Mouse (Mus musculus): ENCODE measurements around the gene Ufc1.

The Ufc1 gene

GRCm38 (mm10) chr1:171287136-171288081, 7.4 kb downstream of the Ufc1 start, which contains the start of gene Usp21:
Gene Usp21 (minus strand): TSS chr1:171287991.
- DNase-seq (ENCODE audit: low spot score in 2 of 2) = peak; percentile 90

- no peak for DNase-seq (ENCODE audit: low spot score in 2 of 2)
These were observed 8.3 kb downstream of the Ufc1 start for GRCm38 (mm10) chr1:171286517-171286916.

DNA sequence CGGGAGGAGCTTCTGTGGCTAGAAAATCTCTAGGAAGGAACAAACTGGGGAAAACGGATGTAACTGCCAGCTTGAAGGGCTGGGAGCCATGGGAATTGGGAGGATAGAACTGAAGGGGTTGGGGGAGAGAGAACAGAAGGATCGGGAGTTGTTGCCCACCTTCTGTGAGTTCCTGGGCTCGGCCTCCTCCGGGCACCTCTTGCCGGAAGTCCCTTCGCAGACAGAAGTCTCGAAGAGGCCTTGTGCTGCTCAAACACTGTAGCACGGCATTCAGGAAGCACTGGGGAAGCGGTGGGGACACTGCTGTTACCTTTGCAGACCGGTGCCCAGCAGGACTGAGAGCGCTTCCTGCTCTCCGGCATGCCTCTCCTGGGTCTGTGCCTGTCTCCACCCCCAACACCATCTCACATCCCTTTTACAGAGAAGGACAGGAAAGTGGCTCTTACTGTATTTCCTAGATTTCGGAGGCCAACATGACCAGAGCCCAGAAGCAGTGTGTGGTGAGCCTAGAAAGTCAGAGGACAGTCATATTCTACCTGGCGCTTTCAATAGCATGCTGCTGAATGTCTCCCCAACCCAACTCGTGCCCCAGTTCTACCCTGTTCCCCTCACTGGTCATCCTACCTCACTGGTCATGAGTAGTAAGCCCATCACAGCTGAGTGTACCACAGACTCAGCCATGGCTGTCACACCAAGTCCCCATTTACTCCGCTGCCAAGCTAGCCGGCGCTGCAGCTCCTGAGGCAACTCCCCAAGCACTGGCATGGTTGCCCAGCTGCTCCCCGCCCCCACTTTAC, 9.5 kb downstream of the Ufc1 start:
- DNase-seq (ENCODE audit: low spot score in 2 of 2) = no peak

DNA sequence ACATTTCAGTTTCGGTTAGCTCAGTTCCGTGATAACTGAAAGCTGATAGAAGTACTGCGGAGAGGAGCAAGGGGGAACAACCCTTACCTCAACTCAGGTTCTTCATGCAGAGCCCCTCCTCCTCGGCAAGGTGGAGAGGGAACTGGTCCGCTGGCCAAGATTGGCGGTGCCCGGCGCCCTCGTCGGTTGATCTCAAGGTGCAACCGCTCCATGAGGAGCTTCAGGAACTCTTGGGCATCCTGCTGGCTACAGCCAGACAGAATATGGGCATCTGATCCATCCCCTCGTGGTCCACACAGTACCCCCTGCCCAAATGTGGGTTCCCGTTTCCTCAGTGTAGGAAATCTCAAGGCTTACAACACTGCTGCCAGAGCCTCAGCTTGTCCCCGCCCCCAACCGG, 10.3 kb downstream of the Ufc1 start:
- no peak for DNase-seq (ENCODE audit: low spot score in 2 of 2)

GRCm38 (mm10) chr1:171283188-171284160, 11.3 kb downstream of the Ufc1 start:
- DNase-seq (ENCODE audit: low spot score in 2 of 2) = no peak

GRCm38 (mm10) chr1:171282086-171282805, 12.6 kb downstream of the Ufc1 start:
- DNase-seq (ENCODE audit: low spot score in 2 of 2) = no peak

GRCm38 (mm10) chr1:171281528-171281923, 13.3 kb downstream of the Ufc1 start:
- peak; percentile 66 to 81 for DNase-seq (ENCODE audit: low spot score in 2 of 2)

- DNase-seq (ENCODE audit: low spot score in 2 of 2) = peak; percentile 87 to 90
These were observed 13.8 kb downstream of the Ufc1 start, which contains the start of gene Ppox for GRCm38 (mm10) chr1:171280916-171281527. Gene Ppox (minus strand): TSS chr1:171281186.

GRCm38 (mm10) chr1:171280250-171280915, 14.4 kb downstream of the Ufc1 start:
- no peak for DNase-seq (ENCODE audit: low spot score in 2 of 2)

DNA sequence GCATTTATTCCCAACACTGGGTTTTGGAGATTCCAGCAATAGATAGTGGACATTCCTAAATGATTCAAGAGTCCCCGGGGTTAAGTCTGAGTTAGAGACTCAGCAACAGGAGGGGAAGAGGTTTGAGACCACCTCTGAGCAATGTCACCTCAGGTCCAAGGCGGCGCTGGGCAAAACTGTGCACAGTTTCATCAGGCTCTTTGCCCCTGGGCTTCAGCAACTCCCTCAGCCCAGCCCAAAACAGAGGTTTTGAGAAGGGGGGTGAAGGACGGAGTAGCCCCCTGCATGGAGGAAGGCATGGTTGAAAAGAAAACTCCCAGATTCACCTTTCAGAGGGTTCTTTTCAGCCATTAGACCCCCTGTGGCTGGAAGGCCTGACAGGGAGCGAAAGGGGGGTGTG, 15.1 kb downstream of the Ufc1 start:
- DNase-seq (ENCODE audit: low spot score in 2 of 2) = no peak

DNA sequence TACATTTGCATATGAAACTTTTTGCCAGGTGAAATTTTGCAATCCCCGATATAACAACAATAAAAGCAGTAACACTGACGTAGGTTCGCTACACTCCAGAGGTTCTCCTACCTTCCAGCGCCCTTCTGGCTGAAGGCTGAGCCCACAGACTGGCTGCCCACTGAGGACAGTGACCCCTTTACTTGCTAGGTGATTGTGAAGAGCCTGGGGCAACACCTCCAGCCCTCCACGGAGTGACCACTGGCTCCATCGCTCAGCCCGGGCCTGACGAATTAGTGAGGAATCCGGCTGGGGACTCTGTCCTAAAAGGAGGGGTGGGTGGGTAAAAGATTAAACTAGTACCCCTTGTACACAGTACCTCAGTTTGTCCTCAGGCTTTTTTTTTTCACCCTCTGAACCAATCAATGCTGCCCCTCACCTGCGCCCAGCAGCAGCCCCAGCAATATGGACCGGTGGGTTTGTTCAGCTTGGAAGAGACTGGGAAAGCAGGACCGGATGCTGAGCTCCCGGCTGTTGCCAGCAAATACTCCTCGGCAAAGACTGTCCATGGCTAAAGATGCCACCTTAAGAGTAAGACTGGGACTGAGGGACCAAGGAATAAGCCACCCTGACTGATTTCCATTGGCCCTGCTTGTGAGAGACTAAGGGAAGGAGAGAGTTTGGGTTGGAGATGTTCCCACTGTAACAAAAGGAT, 15.7 kb downstream of the Ufc1 start:
- DNase-seq (ENCODE audit: low spot score in 2 of 2) = no peak

DNA sequence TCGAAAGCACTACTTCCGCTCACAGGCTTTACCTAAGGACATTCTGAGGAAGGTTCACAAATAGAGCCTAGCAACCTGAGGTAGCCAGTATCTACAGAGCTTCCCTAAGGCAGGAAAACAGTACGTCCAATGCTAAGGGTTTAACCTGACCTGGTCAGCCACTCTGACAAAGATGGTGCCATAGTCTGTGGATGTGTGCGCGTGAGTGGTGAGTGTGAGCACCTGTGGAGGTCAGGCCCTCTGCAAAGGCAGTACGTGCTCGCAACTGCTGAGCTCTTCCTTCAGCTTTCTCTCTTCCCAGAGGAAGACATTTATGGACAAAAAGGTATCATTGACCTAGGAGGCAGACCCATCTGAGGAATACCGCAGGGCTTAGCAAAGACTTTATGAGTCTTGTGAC, 16.4 kb downstream of the Ufc1 start:
- DNase-seq (ENCODE audit: low spot score in 2 of 2) = no peak

GRCm38 (mm10) chr1:171277736-171278135, 17.1 kb downstream of the Ufc1 start:
- DNase-seq (ENCODE audit: low spot score in 2 of 2) = no peak

DNA sequence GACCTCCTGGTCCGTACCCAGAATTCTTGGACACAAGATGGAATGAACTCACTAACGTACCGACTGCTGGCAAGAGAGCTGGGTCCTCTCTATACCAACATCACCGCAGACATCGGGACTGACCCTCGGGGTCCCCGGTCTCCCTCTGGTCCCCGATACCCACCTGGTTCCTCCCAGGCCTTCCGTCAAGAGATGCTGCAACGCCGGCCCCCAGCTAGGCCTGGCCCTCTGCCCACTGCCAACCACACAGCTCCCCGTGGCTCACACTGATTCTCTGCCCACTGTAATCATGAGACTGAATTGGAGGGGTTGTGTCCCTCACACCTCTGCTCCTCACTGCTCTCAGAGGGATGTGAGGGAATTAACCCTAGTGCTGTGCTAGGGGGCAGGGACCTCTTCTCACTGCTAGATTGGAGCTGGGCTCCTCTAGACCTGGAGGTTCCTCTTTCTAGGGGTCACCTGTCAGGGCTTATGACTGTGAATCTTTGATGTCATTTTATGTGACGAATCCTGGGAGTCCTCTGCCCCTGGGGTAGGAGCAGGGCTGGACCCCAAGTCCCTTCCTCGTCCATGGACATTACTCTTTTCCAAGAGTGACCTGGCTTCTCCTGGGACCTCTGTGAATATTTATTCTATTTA, 18.6 kb downstream of the Ufc1 start:
- no peak for DNase-seq (ENCODE audit: low spot score in 2 of 2)

GRCm38 (mm10) chr1:171275144-171275734, 19.6 kb downstream of the Ufc1 start:
- DNase-seq (ENCODE audit: low spot score in 2 of 2) = no peak

DNA sequence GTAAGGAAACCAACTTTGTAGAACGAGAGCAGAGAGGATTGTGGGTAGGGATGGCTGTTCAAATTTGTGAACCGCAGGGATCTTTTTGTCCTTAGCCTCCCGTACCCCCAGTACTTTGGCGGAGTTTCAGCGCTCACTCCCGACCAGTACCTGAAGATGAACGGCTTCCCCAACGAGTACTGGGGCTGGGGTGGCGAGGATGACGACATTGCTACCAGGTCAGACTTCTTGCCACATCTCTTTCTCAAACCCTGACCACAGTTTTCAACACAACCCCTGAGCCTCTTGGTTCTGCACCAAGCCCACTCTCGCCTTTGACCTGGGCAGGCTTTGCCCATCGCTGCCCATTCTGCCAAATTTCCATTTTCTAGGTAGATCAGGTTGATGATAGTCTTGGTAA, 20.7 kb downstream of the Ufc1 start:
- DNase-seq (ENCODE audit: low spot score in 2 of 2) = no peak

DNA sequence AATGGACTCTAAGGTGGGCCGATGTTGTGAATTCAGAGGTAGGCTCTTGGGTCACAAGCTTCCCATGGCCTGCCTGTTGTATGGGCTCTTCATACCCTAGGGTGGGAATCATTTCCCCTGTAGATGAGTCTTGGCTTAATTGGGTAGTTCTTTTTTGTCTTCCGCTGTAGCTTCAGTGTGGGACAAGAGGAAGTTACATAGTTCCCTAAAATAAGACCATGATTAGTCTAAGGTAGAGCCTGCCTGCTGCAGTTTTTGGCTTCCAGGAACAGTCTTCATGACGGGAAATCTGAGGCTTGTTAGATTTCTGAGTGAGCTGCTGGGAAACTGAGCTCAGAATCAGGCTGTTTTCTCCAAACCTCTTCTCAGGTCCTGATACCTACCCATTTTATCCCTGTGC, 22.7 kb downstream of the Ufc1 start:
- no peak for DNase-seq (ENCODE audit: low spot score in 2 of 2)

GRCm38 (mm10) chr1:171271622-171272021, 23.2 kb downstream of the Ufc1 start:
- DNase-seq (ENCODE audit: low spot score in 2 of 2) = no peak

Data from thymus, postnatal 10 days (tissue).